Mouse (Mus musculus) embryo, embryonic 9.5 days (tissue): ENCODE results near the gene Prr23a3.

Experiments
- DNase-seq: peaks from one replicate; pipeline ENCODE4 v3.0.0-alpha.2; 2017; ENCODE audit errors: extremely low spot score

The Prr23a3 gene

GRCm38 (mm10) chr9:98864571-98864970, at the start of gene Prr23a3:
Gene Prr23a3 (plus strand): TSS chr9:98864767.
- DNase-seq: no peak

- no peak for DNase-seq
Measured at GRCm38 (mm10) chr9:98816066-98816465, 48.5 kb upstream of the Prr23a3 start.

GRCm38 (mm10) chr9:98817592-98817991, 47.0 kb upstream of the Prr23a3 start:
- no peak for DNase-seq

- no peak for DNase-seq
Measured at GRCm38 (mm10) chr9:98818971-98819370, 45.6 kb upstream of the Prr23a3 start.

GRCm38 (mm10) chr9:98819481-98819880, 45.1 kb upstream of the Prr23a3 start:
- DNase-seq: no peak

- no peak for DNase-seq
Measured at GRCm38 (mm10) chr9:98820461-98820860, 44.1 kb upstream of the Prr23a3 start.

- no peak for DNase-seq
Measured at GRCm38 (mm10) chr9:98821067-98821466, 43.5 kb upstream of the Prr23a3 start.

- DNase-seq: no peak
Measured at GRCm38 (mm10) chr9:98823805-98824204, 40.8 kb upstream of the Prr23a3 start.

- DNase-seq: peak; percentile 5
Measured at GRCm38 (mm10) chr9:98829508-98829907, 35.1 kb upstream of the Prr23a3 start.

GRCm38 (mm10) chr9:98837537-98838074, 27.0 kb upstream of the Prr23a3 start:
- DNase-seq: no peak

- DNase-seq: no peak
Measured at GRCm38 (mm10) chr9:98842117-98842516, 22.4 kb upstream of the Prr23a3 start, which contains the start of gene Prr23a1. Gene Prr23a1 (plus strand): TSS chr9:98842503.

- DNase-seq: no peak
Measured at GRCm38 (mm10) chr9:98856210-98856609, 8.4 kb upstream of the Prr23a3 start, which contains the start of gene Prr23a2. Gene Prr23a2 (plus strand): TSS chr9:98856494.

GRCm38 (mm10) chr9:98863463-98863862, 1.1 kb upstream of the Prr23a3 start:
- DNase-seq: no peak

- no peak for DNase-seq
Measured at GRCm38 (mm10) chr9:98901486-98901885, 36.9 kb downstream of the Prr23a3 start.

- DNase-seq: no peak
Measured at GRCm38 (mm10) chr9:98902819-98903218, 38.3 kb downstream of the Prr23a3 start, which contains the start of gene 7420426K07Rik. Gene 7420426K07Rik (plus strand): TSS chr9:98903119.
